Mouse (Mus musculus): ENCODE measurements around the gene Ypel1. TPM values are rescaled to one million over a fixed set of nuclear protein-coding genes. Genes with fewer than 3 reads are reported as not detected.

The Ypel1 gene
- polyA plus RNA-seq, 1 experiment from 2014 or later, result 129 TPM

DNA sequence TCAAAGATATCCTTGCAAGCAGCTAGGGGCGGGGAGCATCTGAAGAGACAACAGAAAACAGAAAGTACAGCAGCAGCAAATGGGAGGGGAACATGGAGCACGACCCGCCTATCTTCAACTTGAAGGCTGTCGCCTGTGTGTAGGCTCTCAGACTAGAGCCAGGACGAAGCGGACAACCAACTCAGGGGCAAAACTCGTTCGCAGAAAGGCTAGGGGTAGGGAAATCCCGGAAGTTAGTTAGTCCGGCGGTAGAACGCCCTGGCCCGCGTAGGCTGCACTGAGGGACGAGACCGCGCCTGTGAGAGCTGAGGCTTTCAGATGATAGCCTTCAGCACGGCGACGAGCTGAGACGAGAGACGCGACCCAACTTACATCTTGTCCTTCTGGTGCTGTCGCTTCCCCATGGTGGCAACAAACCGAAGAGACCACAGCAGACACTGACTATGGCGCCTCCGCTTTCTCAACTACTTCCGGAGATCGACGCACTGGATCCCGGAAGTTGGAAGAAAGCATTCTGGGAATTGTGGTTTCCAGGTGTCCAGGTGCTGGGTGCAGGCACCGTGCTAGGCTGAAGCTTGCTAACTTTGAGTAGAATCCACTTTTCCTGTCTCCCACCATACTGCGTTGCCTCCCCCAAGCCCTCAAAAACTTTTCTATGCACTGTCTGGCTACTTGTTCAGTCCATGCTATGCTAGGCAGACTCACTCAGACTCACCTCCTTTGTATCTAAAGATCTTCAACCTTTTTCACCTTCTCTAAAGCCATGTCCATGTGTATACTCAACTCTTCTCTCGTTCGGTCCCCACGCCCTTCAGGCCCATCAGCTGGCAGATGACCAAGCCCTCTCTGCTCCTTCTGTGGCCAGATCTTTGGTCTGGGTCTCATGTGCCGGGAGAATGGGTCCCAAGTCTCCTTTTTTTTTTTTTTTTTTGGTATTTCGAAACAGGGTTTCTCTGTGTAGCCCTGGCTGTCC lies 41.6 kb downstream of the Ypel1 start, which contains the start of gene Ppil2:
Gene Ppil2, minus strand, starts transcription at position 487 of the 973 bp plus-strand sequence.
- WGBS, result 10% methylated on average over 38 of the region's 38 CpGs
- peak; percentile 85 for ATAC-seq (ENCODE audit: low read depth)

DNA sequence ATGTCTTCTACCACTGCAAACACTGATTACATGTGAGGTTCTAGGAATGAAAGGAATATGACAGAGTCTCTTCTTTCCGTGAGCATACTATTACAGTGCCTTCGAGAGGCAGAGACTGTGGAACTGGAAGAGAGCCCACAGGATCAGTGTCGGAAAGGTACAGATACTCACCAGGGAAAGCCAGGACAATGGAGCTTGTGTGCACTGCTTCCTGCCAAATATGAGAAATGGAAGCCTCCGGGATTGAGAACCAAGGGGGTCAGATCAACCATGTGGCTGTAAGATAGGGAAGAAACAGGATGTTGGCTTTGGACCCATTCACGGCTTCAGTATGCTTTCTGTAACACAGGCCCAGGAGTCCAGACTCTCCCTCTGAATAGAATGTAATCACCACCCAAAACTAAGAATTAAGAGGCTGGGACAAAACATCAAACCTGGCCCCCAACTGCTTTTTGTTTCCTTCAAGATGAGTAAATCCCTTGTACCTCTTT lies 47.9 kb downstream of the Ypel1 start:
- no peak overlapping the region for H3K4me2 ChIP-seq (ENCODE audit: low read depth, low read length)
- no peak overlapping the region for H3K9ac ChIP-seq (replicated peaks; ENCODE audit: low read depth, low read length)
- ATAC-seq (ENCODE audit: low read depth), result no peak
- H3K4me1 ChIP-seq (ENCODE audit: control insufficient read depth, insufficient read depth, low read length), result no peaks in the 10 kb centered on the region
- H3K27me3 ChIP-seq (ENCODE audit: control insufficient read depth, insufficient read depth, low read length), result no peaks in the 10 kb centered on the region
- 88% methylated on average over 5 of the region's 5 CpGs for WGBS
- H3K27ac ChIP-seq (ENCODE audit: low read depth, low read length), result no peak overlapping the region
- H3K36me3 ChIP-seq (ENCODE audit: control insufficient read depth, insufficient read depth, low read length), result no peaks in the 10 kb centered on the region; the same call in 1 of the 2 replicates
- no peak overlapping the region for H3K4me3 ChIP-seq (ENCODE audit: low read depth, low read length)
- no peaks in the 10 kb centered on the region for H3K9me3 ChIP-seq (ENCODE audit: control insufficient read depth, low read length)

More for the DNA sequence above, 41.6 kb downstream of the Ypel1 start, which contains the start of gene Ppil2:
- Histone ChIP-seq H3K27ac (ENCODE audit: low read depth, low read length) (no peak within 1 kb of the TSS), H3K9ac (replicated peaks; ENCODE audit: low read depth, low read length) (peak within 1 kb of the TSS; percentile 61), H3K36me3 (ENCODE audit: control insufficient read depth, insufficient read depth, low read length) (peaks cover 4% of the 10 kb centered on the region; the same call in 1 of the 2 replicates), H3K4me2 (ENCODE audit: low read depth, low read length) (peak within 1 kb of the TSS; percentile 60), H3K4me1 (ENCODE audit: control insufficient read depth, insufficient read depth, low read length) (peaks cover 10% of the 10 kb centered on the region), H3K9me3 (ENCODE audit: control insufficient read depth, low read length) (no peaks in the 10 kb centered on the region), H3K4me3 (ENCODE audit: low read depth, low read length) (peak within 1 kb of the TSS; percentile 77), H3K27me3 (ENCODE audit: control insufficient read depth, insufficient read depth, low read length) (no peaks in the 10 kb centered on the region)

DNA sequence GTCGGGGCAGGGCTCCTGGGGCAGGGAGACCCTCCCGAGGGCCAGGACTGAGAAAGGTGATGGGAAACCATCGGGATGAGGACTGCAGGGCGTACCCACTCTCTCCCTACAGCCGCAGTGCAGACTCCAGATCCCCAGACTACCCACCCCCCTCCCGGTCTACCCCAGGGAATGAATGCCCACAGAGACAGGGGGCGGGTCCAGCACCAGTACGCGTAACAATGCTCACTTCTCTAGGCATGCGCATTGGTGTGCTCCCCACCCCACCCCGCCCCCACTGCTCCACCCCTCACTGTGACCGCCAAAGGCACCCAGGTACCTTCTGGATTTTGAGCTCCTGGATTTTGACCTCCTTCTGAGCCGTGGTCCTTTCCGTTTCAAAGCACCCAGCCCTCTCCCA lies 52.1 kb downstream of the Ypel1 start:
- Histone ChIP-seq H3K4me3 (ENCODE audit: low read depth, low read length) (no peak overlapping the region), H3K27ac (ENCODE audit: low read depth, low read length) (no peak overlapping the region), H3K9ac (replicated peaks; ENCODE audit: low read depth, low read length) (no peak overlapping the region), H3K4me1 (ENCODE audit: control insufficient read depth, insufficient read depth, low read length) (peaks cover 13% of the 10 kb centered on the region), H3K27me3 (ENCODE audit: control insufficient read depth, insufficient read depth, low read length) (no peaks in the 10 kb centered on the region), H3K4me2 (ENCODE audit: low read depth, low read length) (no peak overlapping the region), H3K36me3 (ENCODE audit: control insufficient read depth, insufficient read depth, low read length) (no peaks in the 10 kb centered on the region), H3K9me3 (ENCODE audit: control insufficient read depth, low read length) (no peaks in the 10 kb centered on the region)
- 49% methylated on average over 14 of the region's 14 CpGs for WGBS
- no peak for ATAC-seq (ENCODE audit: low read depth)

DNA sequence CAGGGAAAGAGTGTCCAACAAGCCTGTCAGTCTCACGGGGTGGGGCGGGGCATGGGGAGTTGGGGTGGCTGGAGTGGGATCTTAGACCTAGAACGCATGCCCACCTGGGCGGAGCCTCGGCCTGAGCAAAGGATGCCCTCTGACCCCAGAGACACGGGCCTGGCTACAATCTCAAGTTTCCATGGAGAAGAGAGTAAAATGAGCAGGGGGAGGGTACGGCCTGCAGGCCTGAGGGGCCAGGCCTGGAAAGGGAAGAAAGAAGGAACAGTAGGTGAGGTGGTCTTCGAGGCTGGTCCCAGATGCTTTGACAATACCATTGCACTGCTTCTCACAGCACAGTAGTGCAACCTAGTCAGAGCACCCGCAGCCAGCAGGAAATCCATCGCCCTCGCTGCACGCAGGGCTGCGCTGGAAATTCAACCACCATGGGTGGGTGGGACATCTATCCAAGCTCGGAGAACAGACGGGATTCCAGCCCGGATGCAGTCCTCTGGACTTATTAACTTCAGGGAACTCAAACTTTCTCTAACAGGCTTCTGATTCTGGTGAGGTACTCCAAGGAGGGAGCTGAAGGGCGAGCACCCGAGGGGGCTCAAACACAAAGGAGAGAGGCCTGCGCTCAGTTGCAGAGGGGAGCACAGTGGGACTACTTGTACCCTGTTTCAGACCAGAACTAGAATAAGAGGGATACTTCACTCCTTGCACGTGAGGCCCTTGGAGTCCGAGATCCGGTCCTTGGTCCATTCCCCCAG lies 54.8 kb downstream of the Ypel1 start:
- peak overlapping the region; percentile 83 for H3K4me2 ChIP-seq (ENCODE audit: low read depth, low read length)
- H3K9ac ChIP-seq (replicated peaks; ENCODE audit: low read depth, low read length), result peak overlapping the region; percentile 47
- no peaks in the 10 kb centered on the region for H3K27me3 ChIP-seq (ENCODE audit: control insufficient read depth, insufficient read depth, low read length)
- no peaks in the 10 kb centered on the region for H3K9me3 ChIP-seq (ENCODE audit: control insufficient read depth, low read length)
- WGBS, result 2% methylated on average over 22 of the region's 22 CpGs
- H3K27ac ChIP-seq (ENCODE audit: low read depth, low read length), result no peak overlapping the region
- H3K4me1 ChIP-seq (ENCODE audit: control insufficient read depth, insufficient read depth, low read length), result peaks cover 13% of the 10 kb centered on the region
- H3K4me3 ChIP-seq (ENCODE audit: low read depth, low read length), result peak overlapping the region; percentile 37
- ATAC-seq (ENCODE audit: low read depth), result peak; percentile 32; the same call in 1 of the 2 replicates
- no peaks in the 10 kb centered on the region for H3K36me3 ChIP-seq (ENCODE audit: control insufficient read depth, insufficient read depth, low read length)

DNA sequence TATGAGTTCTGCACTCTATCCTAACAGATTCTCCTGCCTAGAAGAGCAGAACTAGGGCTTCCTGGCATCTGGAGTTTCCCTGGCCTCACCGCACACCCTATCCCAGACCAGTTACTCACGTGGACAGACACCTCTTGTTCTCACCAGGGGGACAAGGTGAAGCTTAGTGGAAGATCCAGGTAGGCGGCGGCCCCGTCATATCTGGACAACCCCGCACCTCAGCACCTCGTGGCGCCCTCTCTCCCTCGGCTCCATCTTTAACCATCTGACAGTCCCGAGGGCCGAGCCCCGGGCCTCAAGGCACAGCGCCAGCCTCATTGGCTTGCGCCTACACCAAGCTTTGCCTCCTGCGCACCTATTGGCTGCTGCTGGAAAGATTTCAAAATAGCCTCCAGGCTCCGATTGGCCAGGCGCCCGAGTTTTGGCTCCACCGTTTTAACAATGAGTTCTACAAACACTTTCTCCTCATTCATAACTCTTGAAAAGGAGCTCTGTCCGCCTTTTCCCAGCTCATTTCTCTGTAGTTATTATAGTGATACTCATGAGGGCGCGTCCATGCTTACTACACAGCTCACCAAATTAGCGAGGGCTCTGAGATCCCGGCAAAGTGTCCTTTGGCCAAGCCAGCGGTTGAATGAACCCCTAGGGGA lies 55.5 kb downstream of the Ypel1 start, which contains the start of gene 2610318N02Rik:
Gene 2610318N02Rik, minus strand, starts transcription at position 297 of the 650 bp plus-strand sequence.
- H3K27ac ChIP-seq (ENCODE audit: low read depth, low read length), result no peak within 1 kb of the TSS
- peak within 1 kb of the TSS; percentile 83 for H3K4me2 ChIP-seq (ENCODE audit: low read depth, low read length)
- peaks cover 13% of the 10 kb centered on the region for H3K4me1 ChIP-seq (ENCODE audit: control insufficient read depth, insufficient read depth, low read length)
- H3K4me3 ChIP-seq (ENCODE audit: low read depth, low read length), result peak within 1 kb of the TSS; percentile 37
- under 1% methylated on average over 25 of the region's 25 CpGs for WGBS
- ATAC-seq (ENCODE audit: low read depth), result peak; percentile 93
- peak within 1 kb of the TSS; percentile 47 for H3K9ac ChIP-seq (replicated peaks; ENCODE audit: low read depth, low read length)
- no peaks in the 10 kb centered on the region for H3K9me3 ChIP-seq (ENCODE audit: control insufficient read depth, low read length)
- H3K27me3 ChIP-seq (ENCODE audit: control insufficient read depth, insufficient read depth, low read length), result no peaks in the 10 kb centered on the region
- H3K36me3 ChIP-seq (ENCODE audit: control insufficient read depth, insufficient read depth, low read length), result no peaks in the 10 kb centered on the region

DNA sequence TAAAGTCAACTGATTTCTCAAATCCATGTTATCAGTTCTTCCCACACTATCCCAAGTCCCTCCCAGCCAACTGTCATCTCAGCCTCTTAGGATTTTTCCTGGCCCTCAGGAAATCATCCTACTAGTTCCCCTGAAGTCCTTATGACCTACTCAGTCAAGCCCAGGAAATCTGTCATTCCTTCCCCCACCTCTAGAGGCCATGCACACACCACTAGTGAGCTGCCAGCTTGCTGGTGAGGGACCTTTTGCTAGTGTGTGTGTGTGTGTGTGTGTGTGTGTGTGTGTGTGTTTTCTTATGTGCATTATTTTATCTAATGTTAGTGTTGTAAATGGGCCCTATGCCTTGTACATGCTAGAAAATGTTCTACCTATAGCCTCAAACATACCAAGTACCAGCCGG lies 57.8 kb downstream of the Ypel1 start:
- no peaks in the 10 kb centered on the region for H3K9me3 ChIP-seq (ENCODE audit: control insufficient read depth, low read length)
- H3K27me3 ChIP-seq (ENCODE audit: control insufficient read depth, insufficient read depth, low read length), result no peaks in the 10 kb centered on the region
- H3K36me3 ChIP-seq (ENCODE audit: control insufficient read depth, insufficient read depth, low read length), result no peaks in the 10 kb centered on the region
- WGBS, result 100% methylated on average over 1 of the region's 1 CpGs
- no peak overlapping the region for H3K4me3 ChIP-seq (ENCODE audit: low read depth, low read length)
- no peak overlapping the region for H3K9ac ChIP-seq (replicated peaks; ENCODE audit: low read depth, low read length)
- no peak for ATAC-seq (ENCODE audit: low read depth)
- no peak overlapping the region for H3K4me2 ChIP-seq (ENCODE audit: low read depth, low read length)
- H3K27ac ChIP-seq (ENCODE audit: low read depth, low read length), result no peak overlapping the region
- peaks cover 22% of the 10 kb centered on the region for H3K4me1 ChIP-seq (ENCODE audit: control insufficient read depth, insufficient read depth, low read length)

DNA sequence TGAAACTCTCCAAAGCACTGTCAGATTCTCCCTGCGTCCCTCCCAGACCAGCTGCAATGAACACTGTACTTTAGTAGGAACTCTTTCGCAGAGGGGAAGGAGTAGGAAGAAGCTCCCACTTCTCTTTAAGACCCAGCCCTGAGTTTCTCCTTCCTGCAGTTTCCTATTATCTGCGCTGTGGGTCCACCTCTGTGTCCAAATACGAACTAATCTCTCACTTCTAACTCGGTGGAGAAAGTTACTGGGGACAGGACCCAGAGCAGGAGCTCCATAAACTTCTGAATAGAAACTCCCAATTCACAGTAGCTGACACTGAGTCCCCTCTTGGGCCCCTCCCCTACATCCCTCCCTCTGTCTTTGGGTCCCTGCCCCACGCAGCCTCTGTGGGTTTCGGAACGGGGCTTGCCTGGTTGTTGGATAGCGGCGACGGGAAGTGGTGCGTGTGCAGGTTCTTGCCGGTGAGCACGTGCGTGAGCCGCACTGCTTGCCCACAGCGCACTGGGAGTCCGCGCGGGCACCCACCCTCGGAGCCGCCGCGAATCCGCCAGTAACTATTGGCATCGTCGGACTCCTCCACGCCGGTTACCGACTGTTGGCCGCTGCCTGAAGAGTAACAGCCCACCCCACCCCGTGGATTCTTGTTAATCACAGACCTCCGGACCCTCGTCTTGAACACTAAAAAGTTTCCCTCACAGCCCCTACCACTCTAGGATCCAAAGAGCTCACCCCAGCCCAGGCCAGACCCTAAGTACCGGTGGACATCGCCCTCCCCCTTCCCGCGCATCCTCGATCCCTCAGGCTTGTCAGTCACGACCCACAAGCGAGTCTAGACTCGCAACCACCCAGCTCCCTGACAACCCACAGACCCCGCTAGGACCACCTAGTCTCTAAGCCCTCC lies 61.9 kb downstream of the Ypel1 start:
- 0 out of 2 replicates have a peak, but pooled peaks have one; percentile 1 for ATAC-seq (ENCODE audit: low read depth)
- H3K4me3 ChIP-seq (ENCODE audit: low read depth, low read length), result peak overlapping the region; percentile 72
- H3K27me3 ChIP-seq (ENCODE audit: control insufficient read depth, insufficient read depth, low read length), result no peaks in the 10 kb centered on the region
- peaks cover 12% of the 10 kb centered on the region; the same call in 1 of the 2 replicates for H3K4me1 ChIP-seq (ENCODE audit: control insufficient read depth, insufficient read depth, low read length)
- no peaks in the 10 kb centered on the region for H3K9me3 ChIP-seq (ENCODE audit: control insufficient read depth, low read length)
- H3K36me3 ChIP-seq (ENCODE audit: control insufficient read depth, insufficient read depth, low read length), result no peaks in the 10 kb centered on the region
- H3K27ac ChIP-seq (ENCODE audit: low read depth, low read length), result peak overlapping the region; percentile 78
- 4% methylated on average over 42 of the region's 43 CpGs for WGBS
- peak overlapping the region; percentile 96 for H3K4me2 ChIP-seq (ENCODE audit: low read depth, low read length)
- H3K9ac ChIP-seq (replicated peaks; ENCODE audit: low read depth, low read length), result peak overlapping the region; percentile 74
